21 mouse cellular contexts compared by ENCODE assay signal in the genomic region with DNA sequence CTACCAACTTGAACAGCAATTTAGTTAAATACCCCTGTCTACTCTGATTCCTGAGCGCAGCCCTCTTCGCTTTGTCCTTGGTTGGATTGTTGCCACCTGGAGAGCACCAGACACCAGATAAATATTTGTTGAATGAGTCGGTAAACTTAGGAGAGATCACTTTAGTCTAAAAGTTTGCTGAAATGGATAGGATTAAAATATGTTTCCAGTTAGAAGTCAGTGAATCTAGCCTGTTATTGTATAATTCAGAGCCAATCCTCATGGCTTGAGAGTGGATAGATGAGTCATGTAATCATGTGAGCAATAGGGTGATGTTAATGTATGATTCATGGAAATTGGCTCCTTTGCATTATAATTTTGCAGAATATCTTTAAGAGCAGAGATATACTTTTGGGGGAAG. TPM values are rescaled to one million over a fixed set of nuclear protein-coding genes. Genes with fewer than 3 reads are reported as not detected.
DNase-seq lines count a peak whose midpoint lies in the region; ATAC-seq and TF ChIP-seq lines count a peak whose summit lies in the region.
"Had no signal": no experiment of that assay in that cellular context is flagged by ENCODE, and none has a peak within 500 bp of the region (broad histone marks: within the 10 kb centered on the region; RNA-seq: fewer than 3 reads in every experiment).

No protein-coding gene starts in this region.

- H3K27me3 ChIP-seq in embryonic facial prominence, embryonic 12.5 days = no peaks in the 10 kb centered on the region
- H3K27me3 ChIP-seq in embryonic facial prominence, embryonic 10.5 days (replicated peaks; ENCODE audit: low read depth, poor library complexity, severe bottlenecking) = no peaks in the 10 kb centered on the region
- H3K27me3 ChIP-seq in intestine, postnatal 0 days (replicated peaks; ENCODE audit: control insufficient read depth, insufficient read depth, low read length) = no peaks in the 10 kb centered on the region
- H3K27me3 ChIP-seq in hindbrain, embryonic 12.5 days = no peaks in the 10 kb centered on the region
- H3K27me3 ChIP-seq: heart, embryonic 12.5 days had no signal

- H3K9me3 ChIP-seq in embryonic facial prominence, embryonic 12.5 days = no peaks in the 10 kb centered on the region
- no peaks in the 10 kb centered on the region for H3K9me3 ChIP-seq in embryonic facial prominence, embryonic 10.5 days
- H3K9me3 ChIP-seq in intestine, postnatal 0 days (ENCODE audit: control insufficient read depth) = no peaks in the 10 kb centered on the region
- H3K9me3 ChIP-seq in hindbrain, embryonic 12.5 days (replicated peaks) = no peaks in the 10 kb centered on the region
- H3K9me3 ChIP-seq: heart, embryonic 12.5 days had no signal

- H3K27ac ChIP-seq in embryonic facial prominence, embryonic 12.5 days = peak overlapping the region; percentile 63
- no peak overlapping the region for H3K27ac ChIP-seq in embryonic facial prominence, embryonic 10.5 days (replicated peaks)
- peak overlapping the region; percentile 50; the same call in 1 of the 2 replicates for H3K27ac ChIP-seq in intestine, postnatal 0 days (ENCODE audit: low read depth, low read length)
- no peak overlapping the region for H3K27ac ChIP-seq in hindbrain, embryonic 12.5 days
- H3K27ac ChIP-seq: hindbrain, postnatal 0 days had no signal

- ATAC-seq in embryonic facial prominence, embryonic 12.5 days (ENCODE audit: insufficient number of reproducible peaks, insufficient read depth, low FRiP score, low TSS enrichment) = no peak
- no peak for ATAC-seq in intestine, postnatal 0 days
- ATAC-seq in hindbrain, embryonic 12.5 days (ENCODE audit: low FRiP score) = no peak
- ATAC-seq: forebrain, embryonic 14.5 days; hindbrain, postnatal 0 days; midbrain, embryonic 16.5 days had no signal

- TF ChIP-seq CTCF in intestine, postnatal 0 days (IDR thresholded peaks at IDR 0.05; ENCODE audit: low read depth) = no peak

- 55% methylated on average over 3 of the region's 3 CpGs for WGBS in embryonic facial prominence, embryonic 12.5 days
- WGBS in embryonic facial prominence, embryonic 10.5 days = 77% methylated on average over 3 of the region's 3 CpGs
- 34% methylated on average over 3 of the region's 3 CpGs for WGBS in intestine, postnatal 0 days
- 89% methylated on average over 3 of the region's 3 CpGs for WGBS in hindbrain, embryonic 12.5 days

- H3K36me3 ChIP-seq in embryonic facial prominence, embryonic 12.5 days = no peaks in the 10 kb centered on the region
- peaks cover 44% of the 10 kb centered on the region for H3K36me3 ChIP-seq in embryonic facial prominence, embryonic 10.5 days (replicated peaks)
- no peaks in the 10 kb centered on the region for H3K36me3 ChIP-seq in intestine, postnatal 0 days (ENCODE audit: control insufficient read depth, insufficient read depth)
- H3K36me3 ChIP-seq in hindbrain, embryonic 12.5 days = no peaks in the 10 kb centered on the region

- no peak for DNase-seq in embryonic facial prominence, embryonic 10.5 days (ENCODE audit: low spot score)
- DNase-seq in 3134 (ENCODE audit: extremely low read depth, insufficient read length, low spot score) = peak; percentile 18
- DNase-seq in adipocyte (ENCODE audit: low spot score) = peak; percentile 26
- no peak for DNase-seq in kidney, postnatal 36 days
- DNase-seq in adrenal gland, adult 2 months = no peak
- DNase-seq: adrenal gland, adult 8-10 months; cerebellum, adult 8-10 months; heart, postnatal 36 days; kidney, adult 8-10 months; kidney, postnatal 4 days; right cerebral cortex, postnatal 14 days; thymus, postnatal 36 days had no signal

- H3K9ac ChIP-seq in embryonic facial prominence, embryonic 12.5 days = no peak overlapping the region
- H3K9ac ChIP-seq in intestine, postnatal 0 days (ENCODE audit: low read depth, low read length) = no peak overlapping the region
- no peak overlapping the region for H3K9ac ChIP-seq in hindbrain, embryonic 12.5 days
- H3K9ac ChIP-seq: heart, embryonic 12.5 days had no signal

- H3K4me1 ChIP-seq in embryonic facial prominence, embryonic 12.5 days = peaks cover 35% of the 10 kb centered on the region
- peaks cover 44% of the 10 kb centered on the region for H3K4me1 ChIP-seq in embryonic facial prominence, embryonic 10.5 days
- H3K4me1 ChIP-seq in intestine, postnatal 0 days (replicated peaks; ENCODE audit: control insufficient read depth, insufficient read depth, low read length) = peaks cover 3% of the 10 kb centered on the region; the same call in 1 of the 2 replicates
- H3K4me1 ChIP-seq in hindbrain, embryonic 12.5 days = peaks cover 30% of the 10 kb centered on the region

- H3K4me3 ChIP-seq in embryonic facial prominence, embryonic 12.5 days = no peak overlapping the region
- no peak overlapping the region for H3K4me3 ChIP-seq in embryonic facial prominence, embryonic 10.5 days
- H3K4me3 ChIP-seq in intestine, postnatal 0 days (ENCODE audit: low read depth, low read length) = no peak overlapping the region
- no peak overlapping the region for H3K4me3 ChIP-seq in hindbrain, embryonic 12.5 days
- H3K4me3 ChIP-seq: heart, embryonic 12.5 days had no signal

- no peak overlapping the region for H3K4me2 ChIP-seq in embryonic facial prominence, embryonic 12.5 days (replicated peaks)
- H3K4me2 ChIP-seq in intestine, postnatal 0 days (replicated peaks; ENCODE audit: low read depth) = no peak overlapping the region
- no peak overlapping the region for H3K4me2 ChIP-seq in hindbrain, embryonic 12.5 days (replicated peaks)
- H3K4me2 ChIP-seq: heart, embryonic 12.5 days; liver, embryonic 11.5 days had no signal

RNA-seq across cellular contexts. Expression of a gene that starts 31.6 kb away (rescaled TPM):
- 1.8 and 2.1 TPM in 2 replicates for polyA plus RNA-seq in embryonic facial prominence, embryonic 12.5 days (2016; fragmentation: Nextera tagmentation; extraction: Ambion mirVana)
- 9.5 and 15.1 TPM in 2 replicates for polyA plus RNA-seq in embryonic facial prominence, embryonic 10.5 days (2016; fragmentation: Nextera tagmentation; extraction: Ambion mirVana)
- polyA plus RNA-seq in intestine, postnatal 0 days (2015; fragmentation: Nextera tagmentation; extraction: Ambion mirVana) = 0.17 and 0.21 TPM in 2 replicates
- polyA plus RNA-seq in hindbrain, embryonic 12.5 days (2016; fragmentation: Nextera tagmentation; extraction: Ambion mirVana) = 2.1 and 2.2 TPM in 2 replicates
- under 1 TPM; 0.17 to 0.21 TPM for total RNA-seq in adrenal gland, adult 2 months (2021)
- polyA plus RNA-seq in adrenal gland, adult 2 months (2012; rRNA removed) = 0.04 and 0.07 TPM in 2 replicates
- total RNA-seq: megakaryocyte, adult 5-6 weeks had no signal

Comparison
In these comparisons a context has a peak if more than half of its experiments do, and no peak if none do; other contexts are left out.
1. H3K27ac ChIP-seq: peak in embryonic facial prominence, embryonic 12.5 days (single experiment) and intestine, postnatal 0 days (single experiment); none in embryonic facial prominence, embryonic 10.5 days (single experiment) and hindbrain, embryonic 12.5 days (single experiment).
2. DNase-seq: peak in 3134 (single experiment) and adipocyte (single experiment); none in embryonic facial prominence, embryonic 10.5 days (single experiment), kidney, postnatal 36 days (0 of 2) and adrenal gland, adult 2 months (single experiment).